Mouse (Mus musculus): Measurements from ENCODE around the gene Gm42906. TPM values are rescaled to one million over a fixed set of nuclear protein-coding genes. Genes with fewer than 3 reads are reported as not detected.

Gene Gm42906
- polyA plus RNA-seq, 1 experiment from 2014 or later: not detected

DNA sequence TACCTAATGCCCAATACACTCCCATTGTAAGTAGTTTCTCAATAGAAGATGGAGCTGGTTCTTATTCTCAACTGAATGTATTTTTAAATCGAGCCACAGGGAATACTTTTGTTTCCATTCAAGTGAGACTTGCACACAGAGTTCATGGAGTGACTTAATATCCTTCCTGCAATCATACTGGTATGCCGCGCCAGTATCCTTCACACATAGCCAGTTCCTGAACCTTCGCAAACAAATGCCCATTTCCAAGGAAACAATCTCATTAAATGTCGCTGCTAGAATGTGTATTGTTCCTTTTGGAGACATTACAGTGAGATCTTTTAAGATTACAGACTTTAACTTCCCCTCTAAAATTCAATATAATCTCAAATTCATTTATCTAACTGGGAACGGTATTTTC is 239.3 kb downstream of the Gm42906 start:
- Histone ChIP-seq H3K9ac (replicated peaks) (no peak overlapping the region), H3K4me1 (ENCODE audit: insufficient read depth) (no peaks in the 10 kb centered on the region; the same call in 1 of the 2 replicates)
- ATAC-seq: no peak

DNA sequence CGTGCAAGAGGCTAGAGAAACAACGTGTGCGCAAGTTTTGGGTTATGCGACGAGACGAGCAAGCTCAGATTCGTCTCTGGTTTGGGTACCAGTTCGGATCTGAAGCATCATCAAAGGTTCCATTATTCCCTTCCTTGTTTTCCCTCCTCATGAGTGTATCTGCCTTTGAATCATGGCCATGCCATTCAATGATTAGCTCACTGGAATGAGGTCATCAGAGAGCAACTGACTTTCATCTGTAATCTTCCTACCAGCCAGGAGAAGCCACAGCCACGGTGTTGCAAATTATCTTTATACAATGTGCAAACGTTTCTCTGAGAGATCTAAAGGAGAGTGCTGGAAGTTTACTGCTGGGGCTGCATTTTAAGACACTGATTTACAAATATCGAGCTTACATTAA is 240.6 kb downstream of the Gm42906 start:
- no peaks in the 10 kb centered on the region; the same call in 1 of the 2 replicates for H3K4me1 ChIP-seq (ENCODE audit: insufficient read depth)
- ATAC-seq: peak; percentile 40; the same call in 1 of the 2 replicates
- 73% methylated on average over 11 of the region's 11 CpGs for WGBS (ENCODE audit: insufficient replicate concordance)
- H3K27ac ChIP-seq (ENCODE audit: low read depth): peak overlapping the region; percentile 55; the same call in 1 of the 2 replicates
- DNase-seq: no peak
- no peak overlapping the region for H3K9ac ChIP-seq (replicated peaks)
- TF ChIP-seq CTCF (IDR thresholded peaks at IDR 0.05; ENCODE audit: low read depth): no peak
- no peak for TF ChIP-seq EP300 (IDR thresholded peaks at IDR 0.05; ENCODE audit: low read depth)
- no peaks in the 10 kb centered on the region for H3K27me3 ChIP-seq (ENCODE audit: insufficient read depth, low read length)
- no peak overlapping the region for H3K4me2 ChIP-seq (ENCODE audit: low read depth, low read length)
- H3K9me3 ChIP-seq (ENCODE audit: low read length): no peaks in the 10 kb centered on the region
- no peak overlapping the region for H3K4me3 ChIP-seq (ENCODE audit: low read depth, low read length)
- no peaks in the 10 kb centered on the region for H3K36me3 ChIP-seq (replicated peaks; ENCODE audit: insufficient read depth, low read length)

More for the DNA sequence above, 239.3 kb downstream of the Gm42906 start:
- WGBS (ENCODE audit: insufficient replicate concordance): 65% methylated on average over 6 of the region's 6 CpGs
- no peak for TF ChIP-seq CTCF (IDR thresholded peaks at IDR 0.05; ENCODE audit: low read depth)
- TF ChIP-seq EP300 (IDR thresholded peaks at IDR 0.05; ENCODE audit: low read depth): no peak
- Histone ChIP-seq H3K27me3 (ENCODE audit: insufficient read depth, low read length) (no peaks in the 10 kb centered on the region), H3K9me3 (ENCODE audit: low read length) (no peaks in the 10 kb centered on the region), H3K27ac (ENCODE audit: low read depth) (0 out of 2 replicates have a peak overlapping the region, but pooled peaks have one; percentile 78), H3K4me3 (ENCODE audit: low read depth, low read length) (no peak overlapping the region), H3K36me3 (replicated peaks; ENCODE audit: insufficient read depth, low read length) (no peaks in the 10 kb centered on the region), H3K4me2 (ENCODE audit: low read depth, low read length) (peak overlapping the region; percentile 76; the same call in 1 of the 2 replicates)
- no peak for DNase-seq

DNA sequence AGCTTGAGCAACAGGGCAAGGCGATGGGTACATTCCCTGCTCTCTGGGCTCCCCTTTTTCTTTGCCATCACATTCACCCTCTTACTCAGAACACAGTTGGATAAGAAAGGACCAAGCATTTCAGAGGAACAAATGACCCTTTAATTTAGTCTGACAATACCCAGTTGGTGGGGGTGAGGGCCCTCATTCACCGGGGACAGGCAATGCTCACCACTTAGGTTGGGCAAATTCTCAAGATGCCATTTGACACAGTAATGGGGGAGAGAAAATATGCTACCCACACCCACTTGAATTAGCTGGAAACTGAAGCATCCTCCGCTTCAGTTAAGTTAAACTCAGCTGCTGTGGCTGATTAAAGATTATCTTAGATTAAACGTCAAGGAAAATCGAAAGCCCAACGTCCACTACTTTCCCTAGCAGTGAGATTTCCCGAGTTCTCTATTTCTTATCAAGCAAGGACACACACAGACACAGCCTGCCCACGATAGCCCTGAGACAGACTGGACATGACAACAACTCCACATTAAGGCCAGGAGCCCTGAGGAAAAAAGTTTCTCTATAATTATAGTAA is 242.6 kb downstream of the Gm42906 start:
- H3K4me1 ChIP-seq (ENCODE audit: insufficient read depth): no peaks in the 10 kb centered on the region; the same call in 1 of the 2 replicates
- H3K36me3 ChIP-seq (replicated peaks; ENCODE audit: insufficient read depth, low read length): no peaks in the 10 kb centered on the region
- TF ChIP-seq CTCF (IDR thresholded peaks at IDR 0.05; ENCODE audit: low read depth) (no peak), EP300 (IDR thresholded peaks at IDR 0.05; ENCODE audit: low read depth) (no peak)
- H3K27me3 ChIP-seq (ENCODE audit: insufficient read depth, low read length): no peaks in the 10 kb centered on the region
- 47% methylated on average over 8 of the region's 8 CpGs for WGBS (ENCODE audit: insufficient replicate concordance)
- no peak overlapping the region for H3K9ac ChIP-seq (replicated peaks)
- no peak overlapping the region for H3K4me2 ChIP-seq (ENCODE audit: low read depth, low read length)
- no peaks in the 10 kb centered on the region for H3K9me3 ChIP-seq (ENCODE audit: low read length)
- H3K27ac ChIP-seq (ENCODE audit: low read depth): no peak overlapping the region
- H3K4me3 ChIP-seq (ENCODE audit: low read depth, low read length): no peak overlapping the region
- ATAC-seq: no peak
- no peak for DNase-seq

DNA sequence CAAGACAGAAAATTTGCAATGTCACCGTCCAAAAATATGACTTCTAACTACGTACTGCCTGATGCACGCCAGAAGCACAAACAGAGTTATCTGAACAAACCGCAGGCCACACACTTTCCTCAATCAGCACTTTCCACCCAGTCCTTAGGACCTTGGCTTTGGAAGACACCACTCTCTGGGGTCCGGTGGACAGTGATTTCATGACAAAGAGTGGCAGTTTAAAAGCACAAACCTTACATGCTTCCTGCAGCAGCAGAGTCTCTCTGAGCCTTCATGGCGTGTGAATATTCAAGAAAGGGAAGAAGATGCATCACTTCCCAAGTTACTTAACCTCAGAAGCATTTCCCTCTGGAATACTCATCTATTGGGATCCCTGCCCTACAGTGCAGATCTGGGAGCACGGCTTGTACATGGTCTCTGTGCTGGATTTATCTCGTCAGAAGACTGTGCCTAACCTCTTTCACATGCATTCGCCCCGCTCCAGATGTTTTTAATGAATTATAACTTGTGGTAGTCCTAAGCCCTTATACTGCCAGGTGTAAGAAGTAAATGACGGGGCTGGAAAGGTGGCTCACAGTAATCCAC is 244.2 kb downstream of the Gm42906 start:
- H3K4me2 ChIP-seq (ENCODE audit: low read depth, low read length): no peak overlapping the region
- H3K9ac ChIP-seq (replicated peaks): no peak overlapping the region
- H3K36me3 ChIP-seq (replicated peaks; ENCODE audit: insufficient read depth, low read length): no peaks in the 10 kb centered on the region
- ATAC-seq: no peak
- H3K27me3 ChIP-seq (ENCODE audit: insufficient read depth, low read length): no peaks in the 10 kb centered on the region
- TF ChIP-seq CTCF (IDR thresholded peaks at IDR 0.05; ENCODE audit: low read depth) (no peak), EP300 (IDR thresholded peaks at IDR 0.05; ENCODE audit: low read depth) (no peak)
- H3K4me3 ChIP-seq (ENCODE audit: low read depth, low read length): no peak overlapping the region
- 61% methylated on average over 11 of the region's 11 CpGs for WGBS (ENCODE audit: insufficient replicate concordance)
- no peak overlapping the region for H3K27ac ChIP-seq (ENCODE audit: low read depth)
- no peaks in the 10 kb centered on the region; the same call in 1 of the 2 replicates for H3K4me1 ChIP-seq (ENCODE audit: insufficient read depth)
- no peak for DNase-seq
- no peaks in the 10 kb centered on the region for H3K9me3 ChIP-seq (ENCODE audit: low read length)

DNA sequence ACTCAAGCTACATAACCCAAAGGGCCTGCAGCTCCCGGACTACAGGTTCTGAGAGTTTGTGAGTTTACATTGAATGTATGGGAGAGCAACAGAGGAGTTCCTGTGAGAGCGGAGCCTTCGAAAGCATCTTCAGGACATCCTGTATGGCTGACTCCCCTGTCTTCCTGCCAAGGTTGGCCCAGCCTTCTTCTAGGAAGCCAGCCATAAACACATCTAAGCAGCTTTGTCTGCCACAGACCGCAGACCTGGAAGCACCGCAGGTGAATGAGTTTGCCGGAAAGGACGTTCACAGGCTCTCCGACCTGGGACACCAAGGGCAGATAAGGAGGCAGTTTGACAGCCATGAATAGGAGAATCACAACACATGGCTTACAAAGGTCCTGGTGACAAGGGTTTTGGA is 246.7 kb downstream of the Gm42906 start:
- Histone ChIP-seq H3K4me1 (ENCODE audit: insufficient read depth) (no peaks in the 10 kb centered on the region), H3K4me2 (ENCODE audit: low read depth, low read length) (no peak overlapping the region), H3K27ac (ENCODE audit: low read depth) (no peak overlapping the region), H3K9ac (replicated peaks) (no peak overlapping the region), H3K27me3 (ENCODE audit: insufficient read depth, low read length) (no peaks in the 10 kb centered on the region), H3K9me3 (ENCODE audit: low read length) (no peaks in the 10 kb centered on the region), H3K4me3 (ENCODE audit: low read depth, low read length) (no peak overlapping the region), H3K36me3 (replicated peaks; ENCODE audit: insufficient read depth, low read length) (no peaks in the 10 kb centered on the region)
- no peak for TF ChIP-seq CTCF (IDR thresholded peaks at IDR 0.05; ENCODE audit: low read depth)
- WGBS (ENCODE audit: insufficient replicate concordance): 87% methylated on average over 8 of the region's 8 CpGs
- no peak for DNase-seq
- no peak for ATAC-seq

DNA sequence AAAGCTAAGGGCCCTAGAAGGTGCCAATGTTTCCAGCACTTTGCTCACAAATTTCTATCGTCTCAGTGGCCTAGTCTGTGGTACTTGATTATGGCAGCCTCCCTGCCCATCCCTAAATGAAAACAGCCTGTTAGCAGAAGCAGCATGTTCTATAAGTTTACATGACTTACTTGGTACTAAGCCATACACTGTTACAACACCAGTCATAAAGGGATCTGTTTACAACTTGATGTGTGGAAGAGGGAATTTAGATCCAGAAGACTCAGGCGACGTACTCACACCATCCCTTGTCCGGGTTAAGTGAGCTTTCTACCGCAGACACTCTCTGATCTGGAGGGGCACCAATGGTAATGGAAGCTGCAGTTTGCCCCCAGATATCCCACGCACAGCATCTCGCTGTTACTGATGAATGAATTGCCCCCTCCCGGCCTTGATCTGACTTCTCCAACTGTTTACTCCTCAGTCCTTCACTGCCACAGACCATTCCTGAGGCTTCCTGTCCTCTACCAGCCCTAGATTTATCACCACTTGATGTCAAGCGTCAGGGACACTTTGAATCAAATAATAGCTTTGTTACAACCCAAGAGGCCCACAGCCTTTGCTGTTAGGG is 247.7 kb downstream of the Gm42906 start:
- H3K36me3 ChIP-seq (replicated peaks; ENCODE audit: insufficient read depth, low read length): no peaks in the 10 kb centered on the region
- ATAC-seq (no peak), DNase-seq (no peak)
- TF ChIP-seq EP300 (IDR thresholded peaks at IDR 0.05; ENCODE audit: low read depth): no peak
- no peak for TF ChIP-seq CTCF (IDR thresholded peaks at IDR 0.05; ENCODE audit: low read depth)
- H3K4me1 ChIP-seq (ENCODE audit: insufficient read depth): peaks cover 6% of the 10 kb centered on the region; the same call in 1 of the 2 replicates
- no peaks in the 10 kb centered on the region for H3K9me3 ChIP-seq (ENCODE audit: low read length)
- no peak overlapping the region for H3K9ac ChIP-seq (replicated peaks)
- H3K4me3 ChIP-seq (ENCODE audit: low read depth, low read length): no peak overlapping the region
- H3K4me2 ChIP-seq (ENCODE audit: low read depth, low read length): no peak overlapping the region
- 82% methylated on average over 9 of the region's 9 CpGs for WGBS (ENCODE audit: insufficient replicate concordance)
- H3K27ac ChIP-seq (ENCODE audit: low read depth): no peak overlapping the region
- H3K27me3 ChIP-seq (ENCODE audit: insufficient read depth, low read length): no peaks in the 10 kb centered on the region

All from liver, postnatal 0 days (tissue).